Mouse (Mus musculus) liver, postnatal 0 days (tissue): ENCODE results near the gene Hfe2.

Experiments used
- CTCF ChIP-seq: sonication (generic); IDR thresholded peaks from 2 replicates; pipeline ENCODE4 v1.5.1; 2016; ENCODE audit warnings: antibody characterized with exemption, low read depth
- EP300 ChIP-seq: IDR thresholded peaks from 2 replicates; pipeline ENCODE4 v1.6.1; 2016; ENCODE audit warnings: antibody characterized with exemption, low read depth, mild to moderate bottlenecking

- TF ChIP-seq CTCF (no peak), EP300 (no peak)
Measured at GRCm38 (mm10) chr3:96524914-96525313, at the start of gene Hfe2.
